Mouse (Mus musculus): ENCODE data around the gene Tfdp2. TPM values are rescaled to one million over a fixed set of nuclear protein-coding genes. Genes with fewer than 3 reads are reported as not detected.
A peak's percentile ranks its signal among the peaks of the same experiment; 100 is the strongest.

The Tfdp2 gene
- polyA plus RNA-seq, 1 experiment from 2014 or later: 37.8 TPM

DNA sequence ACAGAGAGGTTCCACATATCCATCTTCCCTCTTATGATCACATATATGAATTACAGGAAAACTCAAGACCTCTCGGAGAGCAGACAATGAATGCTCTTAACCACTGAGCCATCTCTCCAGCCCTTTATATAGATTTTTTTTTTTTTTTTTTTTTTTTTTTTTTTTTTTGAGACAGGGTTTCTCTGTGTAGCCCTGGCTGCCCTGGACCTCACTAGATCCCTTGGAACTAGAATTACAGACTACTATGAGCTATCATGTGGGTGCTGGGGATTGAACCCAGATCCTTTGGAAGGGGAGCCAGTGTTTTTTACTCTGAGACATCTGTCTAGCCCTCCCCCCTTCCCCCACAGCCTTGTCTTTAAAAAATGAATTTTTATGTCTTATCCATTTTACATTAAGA lies 21.2 kb downstream of the Tfdp2 start:
- WGBS: 96% methylated on average over 1 of the region's 1 CpGs
- no peaks in the 10 kb centered on the region for H3K9me3 ChIP-seq (replicated peaks; ENCODE audit: control insufficient read depth, low read length)
- H3K4me3 ChIP-seq (ENCODE audit: low read depth, low read length): no peak overlapping the region
- H3K4me1 ChIP-seq (ENCODE audit: control insufficient read depth, insufficient read depth, low read length): no peaks in the 10 kb centered on the region
- no peaks in the 10 kb centered on the region for H3K36me3 ChIP-seq (ENCODE audit: control insufficient read depth, insufficient read depth, low read length)
- DNase-seq (ENCODE audit: low spot score) (no peak), ATAC-seq (no peak)
- H3K27ac ChIP-seq (ENCODE audit: low read depth, low read length): no peak overlapping the region
- H3K27me3 ChIP-seq (replicated peaks; ENCODE audit: control insufficient read depth, insufficient read depth, low read length): no peaks in the 10 kb centered on the region
- no peak overlapping the region for H3K9ac ChIP-seq (ENCODE audit: low read length)
- no peak overlapping the region for H3K4me2 ChIP-seq (ENCODE audit: low read length)

DNA sequence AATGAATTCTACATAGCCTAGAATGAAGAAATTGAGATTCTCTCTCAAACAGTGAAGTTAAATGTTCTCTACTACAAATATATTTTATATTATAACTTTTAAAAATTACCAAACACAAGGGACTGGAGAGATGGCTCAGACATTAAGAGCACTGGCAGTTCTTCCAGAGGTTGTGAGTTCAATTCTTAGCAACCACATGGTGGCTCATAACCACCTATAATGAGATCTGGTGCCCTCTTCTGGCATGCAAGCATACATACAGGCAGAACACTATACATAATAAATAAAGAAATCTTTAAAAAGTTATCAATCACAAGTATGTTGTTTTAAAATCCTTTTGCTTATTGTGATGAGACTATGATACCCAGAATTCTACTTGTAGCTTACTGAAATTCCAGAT lies 21.7 kb downstream of the Tfdp2 start:
- Histone ChIP-seq H3K9ac (ENCODE audit: low read length) (no peak overlapping the region), H3K36me3 (ENCODE audit: control insufficient read depth, insufficient read depth, low read length) (no peaks in the 10 kb centered on the region), H3K9me3 (replicated peaks; ENCODE audit: control insufficient read depth, low read length) (no peaks in the 10 kb centered on the region), H3K4me2 (ENCODE audit: low read length) (no peak overlapping the region), H3K4me1 (ENCODE audit: control insufficient read depth, insufficient read depth, low read length) (no peaks in the 10 kb centered on the region), H3K27ac (ENCODE audit: low read depth, low read length) (no peak overlapping the region), H3K27me3 (replicated peaks; ENCODE audit: control insufficient read depth, insufficient read depth, low read length) (no peaks in the 10 kb centered on the region), H3K4me3 (ENCODE audit: low read depth, low read length) (no peak overlapping the region)
- no peak for ATAC-seq
- DNase-seq (ENCODE audit: low spot score): no peak

DNA sequence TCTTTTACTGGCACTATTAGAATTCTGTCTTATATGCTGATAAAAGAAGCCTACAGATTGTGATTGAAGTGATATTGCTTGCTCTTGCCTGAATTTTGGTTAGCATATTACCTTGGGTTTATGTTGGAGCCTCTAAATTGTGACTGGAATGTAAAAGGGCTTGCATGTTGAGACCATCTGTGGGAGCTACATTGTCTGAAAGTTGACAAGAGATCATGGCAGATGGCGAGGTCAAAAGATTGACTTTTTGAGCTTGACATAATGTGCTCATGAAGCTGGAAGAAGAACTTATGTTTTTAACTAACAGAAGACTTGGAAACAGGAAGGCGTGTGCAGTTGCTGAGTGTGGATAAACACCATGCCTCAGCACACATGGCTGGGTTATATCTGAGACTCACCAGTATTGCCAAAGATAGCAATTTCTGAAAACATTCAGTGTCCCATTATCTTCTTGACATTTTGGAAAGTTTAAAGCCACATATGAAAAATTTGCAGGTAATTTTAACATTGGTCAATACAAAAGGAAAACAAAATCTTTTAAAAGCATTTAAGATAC lies 23.1 kb downstream of the Tfdp2 start:
- Histone ChIP-seq H3K27me3 (replicated peaks; ENCODE audit: control insufficient read depth, insufficient read depth, low read length) (no peaks in the 10 kb centered on the region), H3K4me2 (ENCODE audit: low read length) (no peak overlapping the region), H3K4me1 (ENCODE audit: control insufficient read depth, insufficient read depth, low read length) (no peaks in the 10 kb centered on the region), H3K9ac (ENCODE audit: low read length) (no peak overlapping the region), H3K36me3 (ENCODE audit: control insufficient read depth, insufficient read depth, low read length) (no peaks in the 10 kb centered on the region), H3K27ac (ENCODE audit: low read depth, low read length) (no peak overlapping the region), H3K9me3 (replicated peaks; ENCODE audit: control insufficient read depth, low read length) (no peaks in the 10 kb centered on the region), H3K4me3 (ENCODE audit: low read depth, low read length) (no peak overlapping the region)
- ATAC-seq (peak; percentile 91), DNase-seq (ENCODE audit: low spot score) (peak; percentile 83)
- WGBS: 57% methylated on average over 2 of the region's 2 CpGs

DNA sequence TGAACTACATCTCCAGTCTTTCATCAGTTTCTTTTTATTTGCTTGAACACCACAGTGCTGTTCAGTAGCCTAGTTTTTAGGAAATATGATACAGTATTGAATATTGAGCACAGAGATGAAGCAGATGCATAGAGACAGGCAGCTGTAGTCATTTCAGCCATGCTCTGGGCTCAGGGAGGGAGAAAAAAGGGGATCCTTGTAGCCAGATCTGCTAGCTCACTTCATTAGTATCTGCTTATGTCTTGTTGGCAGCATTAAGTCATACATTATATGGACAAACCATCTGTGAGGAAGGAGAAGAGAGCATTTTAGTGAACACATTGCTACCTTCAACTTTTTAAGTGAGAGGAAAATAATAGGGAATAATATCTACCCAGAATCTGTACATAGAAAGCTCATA lies 24.3 kb downstream of the Tfdp2 start:
- peak; percentile 61 for DNase-seq (ENCODE audit: low spot score)
- no peaks in the 10 kb centered on the region for H3K27me3 ChIP-seq (replicated peaks; ENCODE audit: control insufficient read depth, insufficient read depth, low read length)
- ATAC-seq: peak; percentile 62; the same call in 1 of the 2 replicates
- H3K9ac ChIP-seq (ENCODE audit: low read length): peak overlapping the region; percentile 32; the same call in 1 of the 2 replicates
- H3K27ac ChIP-seq (ENCODE audit: low read depth, low read length): 0 out of 2 replicates have a peak overlapping the region, but pooled peaks have one; percentile 5
- no peaks in the 10 kb centered on the region for H3K9me3 ChIP-seq (replicated peaks; ENCODE audit: control insufficient read depth, low read length)
- H3K36me3 ChIP-seq (ENCODE audit: control insufficient read depth, insufficient read depth, low read length): no peaks in the 10 kb centered on the region
- no peak overlapping the region for H3K4me3 ChIP-seq (ENCODE audit: low read depth, low read length)
- no peaks in the 10 kb centered on the region for H3K4me1 ChIP-seq (ENCODE audit: control insufficient read depth, insufficient read depth, low read length)
- no peak overlapping the region for H3K4me2 ChIP-seq (ENCODE audit: low read length)

DNA sequence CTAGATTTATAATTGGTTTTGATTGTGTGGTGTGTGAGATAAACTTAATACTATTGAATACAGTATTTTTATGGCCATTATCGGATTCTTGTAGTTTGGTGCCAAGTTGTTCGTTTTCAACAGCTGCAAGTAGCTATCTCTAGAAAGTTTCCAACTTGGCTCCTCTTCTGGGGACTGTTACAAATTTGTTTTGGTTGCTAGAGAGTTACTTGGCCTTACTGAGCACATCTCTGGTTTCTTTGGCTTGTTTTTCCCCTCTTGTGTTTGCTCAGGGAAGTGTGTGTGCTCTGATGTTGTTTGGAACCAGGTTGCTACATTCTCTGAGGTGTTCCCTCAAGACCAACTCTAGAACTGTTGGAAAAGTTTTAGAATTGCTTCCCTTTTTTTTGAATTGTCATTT lies 27.2 kb downstream of the Tfdp2 start:
- Histone ChIP-seq H3K9me3 (replicated peaks; ENCODE audit: control insufficient read depth, low read length) (no peaks in the 10 kb centered on the region), H3K36me3 (ENCODE audit: control insufficient read depth, insufficient read depth, low read length) (no peaks in the 10 kb centered on the region), H3K27ac (ENCODE audit: low read depth, low read length) (no peak overlapping the region), H3K27me3 (replicated peaks; ENCODE audit: control insufficient read depth, insufficient read depth, low read length) (no peaks in the 10 kb centered on the region), H3K9ac (ENCODE audit: low read length) (no peak overlapping the region), H3K4me3 (ENCODE audit: low read depth, low read length) (no peak overlapping the region), H3K4me1 (ENCODE audit: control insufficient read depth, insufficient read depth, low read length) (no peaks in the 10 kb centered on the region), H3K4me2 (ENCODE audit: low read length) (no peak overlapping the region)
- DNase-seq (ENCODE audit: low spot score) (no peak), ATAC-seq (no peak)
- 87% methylated on average over 2 of the region's 2 CpGs for WGBS

DNA sequence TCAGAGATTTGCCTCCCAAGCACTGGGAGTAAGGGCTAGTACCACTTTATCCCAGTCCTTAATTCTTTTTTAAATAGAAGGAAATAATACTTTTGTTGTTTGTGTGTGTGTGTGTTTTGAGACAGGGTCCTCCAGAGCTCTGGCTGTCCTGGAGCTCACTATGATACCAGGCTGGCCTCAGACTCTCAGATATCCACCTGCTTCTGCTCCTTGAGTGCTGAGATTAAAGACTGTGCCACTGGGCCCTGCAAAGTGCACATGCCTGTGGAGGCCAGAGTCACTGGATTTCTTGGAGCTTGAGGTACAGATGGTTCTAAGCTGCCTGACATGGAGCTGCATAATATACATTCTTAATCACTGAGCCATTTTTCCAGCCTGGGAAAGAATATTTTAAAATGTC lies 32.2 kb downstream of the Tfdp2 start:
- Histone ChIP-seq H3K9me3 (replicated peaks; ENCODE audit: control insufficient read depth, low read length) (no peaks in the 10 kb centered on the region), H3K36me3 (ENCODE audit: control insufficient read depth, insufficient read depth, low read length) (no peaks in the 10 kb centered on the region), H3K27ac (ENCODE audit: low read depth, low read length) (no peak overlapping the region), H3K27me3 (replicated peaks; ENCODE audit: control insufficient read depth, insufficient read depth, low read length) (no peaks in the 10 kb centered on the region), H3K4me1 (ENCODE audit: control insufficient read depth, insufficient read depth, low read length) (no peaks in the 10 kb centered on the region), H3K4me2 (ENCODE audit: low read length) (no peak overlapping the region), H3K4me3 (ENCODE audit: low read depth, low read length) (no peak overlapping the region), H3K9ac (ENCODE audit: low read length) (no peak overlapping the region)
- ATAC-seq (no peak), DNase-seq (ENCODE audit: low spot score) (no peak)

DNA sequence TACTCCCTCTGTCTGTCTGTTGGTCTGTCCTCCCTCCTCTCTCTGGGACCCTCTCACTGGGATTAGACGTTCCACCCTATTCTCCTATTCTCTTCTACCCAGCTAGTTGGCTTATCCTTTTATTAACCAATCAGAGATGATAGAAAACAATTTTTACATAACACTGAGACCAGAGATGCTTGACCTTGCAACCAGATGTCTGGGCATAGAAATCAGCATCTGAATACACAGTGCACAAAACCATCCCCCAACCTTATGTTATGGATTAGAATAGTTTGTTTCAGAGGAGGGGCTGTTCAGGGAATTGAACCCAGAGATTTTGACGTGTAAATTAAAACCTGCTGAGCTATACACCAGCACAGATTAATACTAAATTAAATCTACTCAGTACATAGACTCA lies 34.2 kb downstream of the Tfdp2 start:
- H3K9me3 ChIP-seq (replicated peaks; ENCODE audit: control insufficient read depth, low read length): no peaks in the 10 kb centered on the region
- H3K4me3 ChIP-seq (ENCODE audit: low read depth, low read length): no peak overlapping the region
- no peak for ATAC-seq
- DNase-seq (ENCODE audit: low spot score): no peak
- no peak overlapping the region for H3K4me2 ChIP-seq (ENCODE audit: low read length)
- H3K27me3 ChIP-seq (replicated peaks; ENCODE audit: control insufficient read depth, insufficient read depth, low read length): no peaks in the 10 kb centered on the region
- no peaks in the 10 kb centered on the region for H3K4me1 ChIP-seq (ENCODE audit: control insufficient read depth, insufficient read depth, low read length)
- H3K27ac ChIP-seq (ENCODE audit: low read depth, low read length): no peak overlapping the region
- no peak overlapping the region for H3K9ac ChIP-seq (ENCODE audit: low read length)
- no peaks in the 10 kb centered on the region for H3K36me3 ChIP-seq (ENCODE audit: control insufficient read depth, insufficient read depth, low read length)
- 47% methylated on average over 2 of the region's 2 CpGs for WGBS

DNA sequence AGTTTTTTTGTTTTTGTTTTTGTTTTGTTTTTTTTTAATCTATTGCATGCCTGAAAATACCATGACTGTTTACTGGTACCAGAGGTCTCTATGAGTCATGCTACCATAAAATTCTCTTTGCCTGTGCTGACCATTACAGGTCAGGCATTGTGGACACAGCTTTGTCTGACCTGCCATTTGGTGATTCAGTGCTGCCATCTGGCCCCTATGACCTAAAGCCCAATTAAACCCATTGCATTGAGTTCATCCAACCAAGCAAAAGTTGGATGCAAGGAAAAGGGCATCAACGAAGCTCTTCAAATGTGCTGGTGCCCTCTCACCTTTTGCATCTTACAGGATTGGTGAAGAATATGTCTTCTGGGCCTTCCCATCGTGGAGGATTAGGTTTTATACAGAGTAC lies 39.4 kb downstream of the Tfdp2 start:
- Histone ChIP-seq H3K27ac (ENCODE audit: low read depth, low read length) (no peak overlapping the region), H3K27me3 (replicated peaks; ENCODE audit: control insufficient read depth, insufficient read depth, low read length) (no peaks in the 10 kb centered on the region), H3K4me2 (ENCODE audit: low read length) (no peak overlapping the region), H3K4me3 (ENCODE audit: low read depth, low read length) (no peak overlapping the region), H3K9me3 (replicated peaks; ENCODE audit: control insufficient read depth, low read length) (no peaks in the 10 kb centered on the region), H3K9ac (ENCODE audit: low read length) (no peak overlapping the region), H3K4me1 (ENCODE audit: control insufficient read depth, insufficient read depth, low read length) (no peaks in the 10 kb centered on the region), H3K36me3 (ENCODE audit: control insufficient read depth, insufficient read depth, low read length) (no peaks in the 10 kb centered on the region)
- ATAC-seq: no peak
- DNase-seq (ENCODE audit: low spot score): no peak
- 69% methylated on average over 2 of the region's 2 CpGs for WGBS

DNA sequence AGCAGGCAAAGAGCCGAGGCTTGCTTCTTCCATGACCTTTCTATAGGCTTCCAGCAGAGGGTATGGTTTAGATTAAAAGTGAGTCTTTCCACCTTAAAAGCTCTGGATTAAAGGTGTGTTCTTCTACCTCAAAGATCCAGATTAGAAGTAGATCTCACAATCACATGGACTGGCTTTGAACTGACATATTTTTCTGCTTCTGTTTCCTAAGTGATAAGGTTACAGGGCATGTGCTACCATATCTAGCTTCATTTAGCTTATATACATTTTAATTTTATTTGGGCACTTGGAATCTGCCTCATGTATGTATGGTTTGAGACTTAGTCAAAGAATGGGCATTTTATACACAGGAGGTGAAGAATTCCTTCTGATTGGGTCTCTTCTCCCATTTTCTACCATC lies 41.3 kb downstream of the Tfdp2 start:
- WGBS: 84% methylated on average over 1 of the region's 1 CpGs
- ATAC-seq (no peak), DNase-seq (ENCODE audit: low spot score) (no peak)
- Histone ChIP-seq H3K4me2 (ENCODE audit: low read length) (no peak overlapping the region), H3K4me3 (ENCODE audit: low read depth, low read length) (no peak overlapping the region), H3K27ac (ENCODE audit: low read depth, low read length) (no peak overlapping the region), H3K4me1 (ENCODE audit: control insufficient read depth, insufficient read depth, low read length) (no peaks in the 10 kb centered on the region), H3K9me3 (replicated peaks; ENCODE audit: control insufficient read depth, low read length) (no peaks in the 10 kb centered on the region), H3K27me3 (replicated peaks; ENCODE audit: control insufficient read depth, insufficient read depth, low read length) (no peaks in the 10 kb centered on the region), H3K36me3 (ENCODE audit: control insufficient read depth, insufficient read depth, low read length) (no peaks in the 10 kb centered on the region), H3K9ac (ENCODE audit: low read length) (no peak overlapping the region)
